Mouse (Mus musculus) limb, embryonic 14.5 days (tissue): ENCODE data around the gene Lrriq4. TPM values are rescaled to one million over a fixed set of nuclear protein-coding genes. Genes with fewer than 3 reads are reported as not detected.
"Not testable (repeated sequence)": the region's sequence is repeated elsewhere in the genome, so short reads cannot be mapped to it uniquely, and the experiment has no call there.

Experiments used
- ATAC-seq: fragments of 200-750 bp; cut with Nextera tagmentation; 2 replicates; pipeline ENCODE4 v1.8.0; 2017; ENCODE audit warnings: low read depth, moderate number of reproducible peaks, moderate TSS enrichment; ENCODE audit not compliant: low FRiP score
- DNase-seq: peaks from one replicate; pipeline ENCODE4 v3.0.0-alpha.2; 2015; ENCODE audit warnings: low spot score
- H3K27ac ChIP-seq: fragments of 300-500 bp; sonication (generic); replicated peaks from 2 replicates; pipeline ENCODE4 v1.5.1; 2014; ENCODE audit warnings: low read depth, mild to moderate bottlenecking, low read length, moderate library complexity, mixed read lengths
- H3K27me3 ChIP-seq: fragments of 300-500 bp; sonication (generic); 2 replicates; pipeline ENCODE4 v1.6.1; 2014; ENCODE audit warnings: low read length, mixed read lengths; ENCODE audit not compliant: control insufficient read depth, insufficient read depth
- H3K36me3 ChIP-seq: fragments of 300-500 bp; sonication (generic); 2 replicates; pipeline ENCODE4 v1.6.1; 2014; ENCODE audit warnings: mild to moderate bottlenecking, low read length, moderate library complexity, mixed read lengths; ENCODE audit not compliant: control insufficient read depth, insufficient read depth
- H3K4me1 ChIP-seq: fragments of 300-500 bp; sonication (generic); 2 replicates; pipeline ENCODE4 v1.6.1; 2014; ENCODE audit warnings: antibody characterized with exemption, low read length, mixed read lengths; ENCODE audit not compliant: control insufficient read depth, insufficient read depth
- H3K4me2 ChIP-seq: fragments of 300-500 bp; sonication (generic); replicated peaks from 2 replicates; pipeline ENCODE4 v1.6.1; 2014; ENCODE audit warnings: low read depth, mild to moderate bottlenecking, low read length, moderate library complexity; ENCODE audit not compliant: severe bottlenecking
- H3K4me3 ChIP-seq: fragments of 300-500 bp; sonication (generic); replicated peaks from 2 replicates; pipeline ENCODE4 v1.5.1; 2014; ENCODE audit warnings: low read length
- H3K9ac ChIP-seq: fragments of 300-500 bp; sonication (generic); 2 replicates; pipeline ENCODE4 v1.6.1; 2014; ENCODE audit warnings: mild to moderate bottlenecking, low read depth, low read length, moderate library complexity; ENCODE audit not compliant: severe bottlenecking
- H3K9me3 ChIP-seq: fragments of 300-500 bp; sonication (generic); 2 replicates; pipeline ENCODE4 v1.6.1; 2016; ENCODE audit warnings: low read length; ENCODE audit not compliant: control insufficient read depth
- POLR2A ChIP-seq: fragments of 200-500 bp; IDR thresholded peaks from 2 replicates; pipeline ENCODE4 v1.8.0; 2012; ENCODE audit warnings: inconsistent platforms, mild to moderate bottlenecking, moderate library complexity, borderline replicate concordance; ENCODE audit not compliant: insufficient read depth, insufficient read length; ENCODE audit errors: extremely low read depth
- whole genome bisulfite sequencing: fragments of 180-500 bp; shearing (Covaris S2); extraction: QIAGEN DNeasy Blood & Tissue Kit; methylation state at CpG from one replicate; pipeline ENCODE4 v1.1.7; 2014; 5-methylcytosine and 5-hydroxymethylcytosine counted together
- polyA plus RNA-seq, 2 experiments: library from polyadenylated mRNA; depleted of rRNA in 1 of 2; stranded (reverse) in 1 of 2; unstranded in 1 of 2; fragments of >200 nt; fragmentation: Nextera tagmentation in 1 of 2; extraction: Ambion mirVana in 1 of 2; gene quantifications; 2 replicates each; pipeline versions ENCODE4 v1.2.1 to v1.2.3; 2012 to 2014

Gene Lrriq4
- polyA plus RNA-seq, 2 experiments: not detected

GRCm38 (mm10) chr3:30683190-30683589, 38.9 kb downstream of the Lrriq4 start:
- Histone ChIP-seq H3K27me3 (no peaks in the 10 kb centered on the region), H3K36me3 (no peaks in the 10 kb centered on the region), H3K9ac (no peak overlapping the region), H3K4me3 (no peak overlapping the region), H3K4me2 (no peak overlapping the region), H3K9me3 (no peaks in the 10 kb centered on the region), H3K27ac (no peak overlapping the region), H3K4me1 (no peaks in the 10 kb centered on the region)
- DNase-seq (no peak), ATAC-seq (no peak)
- 79% methylated on average over 6 of the region's 6 CpGs for WGBS
- TF ChIP-seq POLR2A: no peak

DNA sequence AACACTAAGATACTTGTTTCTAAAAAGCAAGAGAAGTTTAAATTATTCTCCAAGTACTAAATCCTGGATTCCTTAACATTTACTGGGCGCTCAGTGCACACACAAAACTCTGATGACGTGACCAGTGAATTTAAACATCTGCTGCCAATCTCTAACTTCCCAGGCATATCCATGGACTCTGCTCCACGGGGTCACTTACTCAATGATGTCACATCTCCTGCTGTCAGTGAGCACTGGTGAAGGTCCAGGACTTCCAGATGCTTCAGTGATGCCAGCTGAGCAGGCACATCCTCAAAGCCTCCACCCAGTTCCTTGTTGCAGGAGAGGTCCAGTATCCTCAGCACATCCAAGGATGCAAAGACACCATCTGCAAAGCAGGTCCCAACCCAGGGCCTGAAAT, 42.9 kb downstream of the Lrriq4 start:
- no peaks in the 10 kb centered on the region for H3K36me3 ChIP-seq
- H3K4me2 ChIP-seq: no peak overlapping the region
- H3K9ac ChIP-seq: no peak overlapping the region
- no peaks in the 10 kb centered on the region for H3K4me1 ChIP-seq
- no peak for TF ChIP-seq POLR2A
- H3K27ac ChIP-seq: no peak overlapping the region
- no peaks in the 10 kb centered on the region for H3K9me3 ChIP-seq
- H3K27me3 ChIP-seq: no peaks in the 10 kb centered on the region
- ATAC-seq: no peak
- no peak overlapping the region for H3K4me3 ChIP-seq
- WGBS: 69% methylated on average over 3 of the region's 3 CpGs
- DNase-seq: no peak

DNA sequence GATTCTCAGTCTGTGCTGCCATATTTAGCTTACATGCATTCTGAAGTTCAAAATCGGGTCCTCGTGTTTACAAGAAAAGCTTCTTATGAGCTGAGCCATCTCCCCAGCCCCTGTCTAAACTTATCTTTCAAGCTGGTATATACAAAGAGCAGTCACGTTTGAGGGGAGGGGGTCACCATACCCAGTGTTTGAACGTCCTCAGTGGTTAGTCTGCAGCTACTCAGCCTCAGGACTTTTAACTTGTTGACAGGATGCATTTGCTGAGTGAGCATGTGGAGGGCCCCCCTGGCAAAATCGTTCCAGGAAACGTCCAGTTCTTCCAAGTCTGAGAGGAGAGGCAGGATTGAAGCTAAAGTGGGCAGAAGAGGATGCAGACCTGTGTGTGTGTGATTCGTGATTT, 46.7 kb downstream of the Lrriq4 start:
- H3K9ac ChIP-seq: no peak overlapping the region
- H3K4me2 ChIP-seq: no peak overlapping the region
- 62% methylated on average over 7 of the region's 7 CpGs for WGBS
- no peak overlapping the region for H3K4me3 ChIP-seq
- ATAC-seq (no peak), DNase-seq (no peak)
- no peaks in the 10 kb centered on the region for H3K27me3 ChIP-seq
- no peak overlapping the region for H3K27ac ChIP-seq
- H3K4me1 ChIP-seq: 0 out of 2 replicates have a peak, but pooled peaks cover 3% of the 10 kb centered on the region
- H3K36me3 ChIP-seq: no peaks in the 10 kb centered on the region
- H3K9me3 ChIP-seq: no peaks in the 10 kb centered on the region
- TF ChIP-seq POLR2A: no peak

DNA sequence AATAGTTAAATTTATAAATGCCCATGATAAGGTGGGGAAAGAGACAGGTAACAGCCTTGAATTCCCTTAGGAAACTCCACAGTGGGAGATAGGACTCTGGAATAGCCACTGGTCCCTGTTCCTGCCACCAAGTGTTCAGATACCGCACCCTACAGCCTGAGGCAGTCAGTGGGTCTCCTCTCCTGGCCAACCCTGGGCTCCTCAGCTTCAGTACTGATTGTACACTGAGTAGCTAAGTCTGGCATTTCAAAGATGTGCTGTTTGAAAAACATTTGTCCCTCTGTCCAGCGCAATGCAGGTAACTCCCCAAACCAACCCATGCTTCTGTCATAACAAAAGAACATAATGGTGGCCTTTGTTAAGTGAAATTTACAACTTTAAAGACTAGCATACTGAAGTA, 51.4 kb downstream of the Lrriq4 start:
- ATAC-seq (no peak), DNase-seq (no peak)
- WGBS: 85% methylated on average over 2 of the region's 2 CpGs
- no peak overlapping the region for H3K27ac ChIP-seq
- H3K4me2 ChIP-seq: no peak overlapping the region
- no peaks in the 10 kb centered on the region for H3K36me3 ChIP-seq
- no peak overlapping the region for H3K4me3 ChIP-seq
- no peaks in the 10 kb centered on the region for H3K27me3 ChIP-seq
- no peak overlapping the region for H3K9ac ChIP-seq
- no peaks in the 10 kb centered on the region for H3K9me3 ChIP-seq
- no peak for TF ChIP-seq POLR2A
- H3K4me1 ChIP-seq: 0 out of 2 replicates have a peak, but pooled peaks cover 3% of the 10 kb centered on the region

DNA sequence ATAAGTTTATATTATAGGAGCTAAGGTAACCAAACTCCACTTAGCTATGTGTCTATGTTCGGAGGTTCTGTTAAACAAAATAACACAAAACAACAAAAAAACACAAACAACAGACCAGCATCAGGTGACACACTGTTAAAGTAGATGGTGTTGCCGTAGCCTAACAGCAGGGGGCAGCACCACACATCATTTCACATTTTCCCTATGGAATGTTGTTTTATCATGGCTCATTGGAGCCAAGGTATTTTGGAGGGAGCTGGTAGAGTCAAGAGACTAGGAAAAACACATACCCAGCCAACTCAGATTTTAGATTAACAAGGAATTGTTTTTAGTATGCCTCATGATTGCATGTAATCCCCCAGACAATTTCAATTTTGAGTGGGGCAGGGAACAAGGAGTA, 52.0 kb downstream of the Lrriq4 start:
- Histone ChIP-seq H3K9ac (no peak overlapping the region), H3K27me3 (no peaks in the 10 kb centered on the region), H3K27ac (no peak overlapping the region), H3K4me3 (no peak overlapping the region), H3K9me3 (no peaks in the 10 kb centered on the region), H3K4me1 (0 out of 2 replicates have a peak, but pooled peaks cover 3% of the 10 kb centered on the region), H3K36me3 (no peaks in the 10 kb centered on the region), H3K4me2 (no peak overlapping the region)
- ATAC-seq (no peak), DNase-seq (peak; percentile 74)
- WGBS: 11% methylated on average over 2 of the region's 2 CpGs
- TF ChIP-seq POLR2A: no peak

GRCm38 (mm10) chr3:30697891-30698290, 53.6 kb downstream of the Lrriq4 start:
- DNase-seq (no peak), ATAC-seq (no peak)
- WGBS: 49% methylated on average over 4 of the region's 4 CpGs
- Histone ChIP-seq H3K27me3 (no peaks in the 10 kb centered on the region), H3K27ac (no peak overlapping the region), H3K9ac (no peak overlapping the region), H3K4me1 (no peaks in the 10 kb centered on the region), H3K9me3 (no peaks in the 10 kb centered on the region), H3K4me2 (no peak overlapping the region), H3K36me3 (no peaks in the 10 kb centered on the region), H3K4me3 (no peak overlapping the region)
- no peak for TF ChIP-seq POLR2A

GRCm38 (mm10) chr3:30699711-30700505, 55.6 kb downstream of the Lrriq4 start, which contains the start of gene Lrrc31:
Gene Lrrc31, minus strand, starts transcription at chr3:30699843.
- not testable (repeated sequence) for H3K4me1 ChIP-seq, H3K27me3 ChIP-seq, DNase-seq, H3K36me3 ChIP-seq, H3K4me3 ChIP-seq, H3K27ac ChIP-seq, H3K9ac ChIP-seq, H3K4me2 ChIP-seq, ATAC-seq, H3K9me3 ChIP-seq
- 83% methylated on average over 6 of the region's 6 CpGs for WGBS
